Mouse (Mus musculus): ENCODE data around the gene Tiparp. TPM values are rescaled to one million over a fixed set of nuclear protein-coding genes. Genes with fewer than 3 reads are reported as not detected.

The Tiparp gene
- polyA plus RNA-seq (2012; rRNA removed): 1.1 and 1.7 TPM in 2 replicates

DNA sequence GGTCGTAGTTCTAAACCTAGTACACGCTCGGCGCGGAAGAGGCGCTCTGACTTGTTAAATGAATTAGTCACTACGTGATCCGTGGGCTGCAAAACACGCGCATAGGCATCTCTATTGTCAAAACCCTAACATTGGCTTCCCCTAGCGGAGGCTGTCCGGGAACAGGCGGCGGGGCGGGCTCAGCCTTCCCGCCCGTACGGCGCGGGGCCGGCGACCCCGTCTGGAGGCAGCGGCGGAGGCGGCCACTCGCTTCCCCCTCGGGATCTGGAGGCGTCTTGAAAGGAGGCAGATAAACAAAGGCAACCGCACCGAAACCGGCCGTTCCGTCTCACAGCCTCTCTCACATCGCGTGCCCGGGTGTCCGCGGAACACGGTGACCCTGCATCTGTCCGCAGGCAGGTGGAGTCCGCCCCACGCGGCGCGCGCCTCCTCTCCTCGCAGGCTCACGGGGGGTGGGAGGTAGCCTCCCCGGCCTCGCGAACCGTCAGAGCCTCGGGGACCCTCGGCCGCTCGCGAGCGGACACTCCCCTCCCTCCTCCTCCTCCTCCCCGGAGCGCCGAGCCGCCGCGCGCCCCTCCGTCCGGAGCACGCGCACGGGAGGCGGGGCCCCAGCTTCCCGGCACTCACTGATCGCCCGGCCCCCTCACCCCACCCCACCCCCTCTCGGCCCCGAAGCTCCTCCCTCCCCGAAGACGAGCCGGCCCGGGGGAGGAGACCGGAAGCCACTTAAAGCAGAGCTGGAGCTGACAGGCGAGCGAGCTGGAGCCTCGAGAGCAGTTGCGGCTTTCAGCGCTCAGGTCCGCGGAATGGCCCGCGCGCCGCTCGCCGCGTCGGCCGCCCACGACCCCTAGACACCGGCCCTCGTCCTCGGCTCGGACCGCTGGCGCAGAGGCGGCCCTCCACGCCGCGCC, at the start of gene Tiparp:
Gene Tiparp (plus strand): TSS at position 720 of the 911 bp plus-strand sequence.

Other genes with a start within 250 kb of the Tiparp start
- gene Ssr3, start 135.8 kb upstream of the Tiparp start, polyA plus RNA-seq (2012; rRNA removed): 10.4 and 15.7 TPM in 2 replicates
- gene Lekr1, start 137.8 kb downstream of the Tiparp start, polyA plus RNA-seq (2012; rRNA removed): 0.27 TPM in 1 of 2 replicates, not detected in the other